Mouse (Mus musculus): ENCODE measurements around the gene Cdk14. TPM values are rescaled to one million over a fixed set of nuclear protein-coding genes. Genes with fewer than 3 reads are reported as not detected.
"Not testable (repeated sequence)": the region's sequence is repeated elsewhere in the genome, so short reads cannot be mapped to it uniquely, and the experiment has no call there.

Cdk14 gene
- polyA plus RNA-seq, 1 experiment, result 3.1 TPM

GRCm38 (mm10) chr5:5245182-5245581 lies 174.9 kb downstream of the Cdk14 start:
- H3K27ac ChIP-seq (ENCODE audit: control insufficient read depth, insufficient read depth, low read depth, low read length), result no peak overlapping the region
- TF ChIP-seq POLR2A (IDR thresholded peaks at IDR 0.05; ENCODE audit: control insufficient read depth, low read depth, low read length) (no peak), CTCF (IDR thresholded peaks at IDR 0.05; ENCODE audit: control insufficient read depth, insufficient read depth, insufficient replicate concordance, low read depth, low read length) (no peak)
- no peak overlapping the region for H3K4me3 ChIP-seq (ENCODE audit: control insufficient read depth, low read depth, low read length)
- H3K27me3 ChIP-seq (ENCODE audit: control insufficient read depth, insufficient read depth, low read length), result no peaks in the 10 kb centered on the region
- H3K36me3 ChIP-seq (ENCODE audit: control insufficient read depth, insufficient read depth, low read length), result no peaks in the 10 kb centered on the region
- H3K4me1 ChIP-seq (ENCODE audit: control insufficient read depth, insufficient read depth, low read length), result no peaks in the 10 kb centered on the region

GRCm38 (mm10) chr5:5243648-5244047 lies 176.5 kb downstream of the Cdk14 start:
- Histone ChIP-seq H3K36me3 (ENCODE audit: control insufficient read depth, insufficient read depth, low read length) (no peaks in the 10 kb centered on the region), H3K4me1 (ENCODE audit: control insufficient read depth, insufficient read depth, low read length) (no peaks in the 10 kb centered on the region), H3K27ac (ENCODE audit: control insufficient read depth, insufficient read depth, low read depth, low read length) (no peak overlapping the region), H3K27me3 (ENCODE audit: control insufficient read depth, insufficient read depth, low read length) (no peaks in the 10 kb centered on the region), H3K4me3 (ENCODE audit: control insufficient read depth, low read depth, low read length) (peak overlapping the region; percentile 7; the same call in 1 of the 2 replicates)
- TF ChIP-seq POLR2A (IDR thresholded peaks at IDR 0.05; ENCODE audit: control insufficient read depth, low read depth, low read length), result no peak
- no peak for TF ChIP-seq CTCF (IDR thresholded peaks at IDR 0.05; ENCODE audit: control insufficient read depth, insufficient read depth, insufficient replicate concordance, low read depth, low read length)

GRCm38 (mm10) chr5:5242704-5243103 lies 177.4 kb downstream of the Cdk14 start:
- Histone ChIP-seq H3K27me3 (ENCODE audit: control insufficient read depth, insufficient read depth, low read length) (no peaks in the 10 kb centered on the region), H3K36me3 (ENCODE audit: control insufficient read depth, insufficient read depth, low read length) (no peaks in the 10 kb centered on the region), H3K27ac (ENCODE audit: control insufficient read depth, insufficient read depth, low read depth, low read length) (no peak overlapping the region), H3K4me3 (ENCODE audit: control insufficient read depth, low read depth, low read length) (no peak overlapping the region), H3K4me1 (ENCODE audit: control insufficient read depth, insufficient read depth, low read length) (no peaks in the 10 kb centered on the region)
- no peak for TF ChIP-seq CTCF (IDR thresholded peaks at IDR 0.05; ENCODE audit: control insufficient read depth, insufficient read depth, insufficient replicate concordance, low read depth, low read length)
- no peak for TF ChIP-seq POLR2A (IDR thresholded peaks at IDR 0.05; ENCODE audit: control insufficient read depth, low read depth, low read length)

- Histone ChIP-seq H3K4me3 (ENCODE audit: control insufficient read depth, low read depth, low read length) (no peak overlapping the region), H3K27ac (ENCODE audit: control insufficient read depth, insufficient read depth, low read depth, low read length) (no peak overlapping the region), H3K4me1 (ENCODE audit: control insufficient read depth, insufficient read depth, low read length) (no peaks in the 10 kb centered on the region), H3K36me3 (ENCODE audit: control insufficient read depth, insufficient read depth, low read length) (no peaks in the 10 kb centered on the region), H3K27me3 (ENCODE audit: control insufficient read depth, insufficient read depth, low read length) (no peaks in the 10 kb centered on the region)
- TF ChIP-seq POLR2A (IDR thresholded peaks at IDR 0.05; ENCODE audit: control insufficient read depth, low read depth, low read length) (no peak), CTCF (IDR thresholded peaks at IDR 0.05; ENCODE audit: control insufficient read depth, insufficient read depth, insufficient replicate concordance, low read depth, low read length) (no peak)
These were observed 179.0 kb downstream of the Cdk14 start for GRCm38 (mm10) chr5:5241088-5241487.

- Histone ChIP-seq H3K4me3 (ENCODE audit: control insufficient read depth, low read depth, low read length) (no peak overlapping the region), H3K36me3 (ENCODE audit: control insufficient read depth, insufficient read depth, low read length) (no peaks in the 10 kb centered on the region), H3K27me3 (ENCODE audit: control insufficient read depth, insufficient read depth, low read length) (no peaks in the 10 kb centered on the region), H3K4me1 (ENCODE audit: control insufficient read depth, insufficient read depth, low read length) (no peaks in the 10 kb centered on the region), H3K27ac (ENCODE audit: control insufficient read depth, insufficient read depth, low read depth, low read length) (no peak overlapping the region)
- TF ChIP-seq CTCF (IDR thresholded peaks at IDR 0.05; ENCODE audit: control insufficient read depth, insufficient read depth, insufficient replicate concordance, low read depth, low read length), result no peak
These were observed 180.0 kb downstream of the Cdk14 start for GRCm38 (mm10) chr5:5240121-5240520.

DNA sequence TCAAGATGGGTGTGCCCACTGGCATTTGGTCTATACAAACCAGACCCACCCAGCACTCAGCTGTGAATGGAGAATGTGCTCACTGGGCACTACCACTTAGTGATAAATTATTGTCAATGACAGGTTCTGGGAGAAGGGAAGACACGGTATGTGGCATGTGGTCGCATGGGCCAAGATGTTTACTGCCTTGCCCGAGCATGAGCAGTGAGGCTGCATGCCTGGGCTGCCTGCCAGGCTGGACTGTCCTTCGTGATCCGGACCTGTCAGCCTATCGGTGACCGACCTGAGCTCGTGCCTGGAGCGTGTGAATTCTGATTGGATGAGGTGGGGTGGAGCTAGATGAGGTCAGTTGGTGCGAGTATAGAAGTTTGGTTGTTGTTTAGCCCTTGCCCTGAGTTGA lies 185.2 kb downstream of the Cdk14 start:
- not testable (repeated sequence) for H3K27ac ChIP-seq (ENCODE audit: control insufficient read depth, insufficient read depth, low read depth, low read length); H3K36me3 ChIP-seq (ENCODE audit: control insufficient read depth, insufficient read depth, low read length); H3K4me3 ChIP-seq (ENCODE audit: control insufficient read depth, low read depth, low read length); H3K4me1 ChIP-seq (ENCODE audit: control insufficient read depth, insufficient read depth, low read length); H3K27me3 ChIP-seq (ENCODE audit: control insufficient read depth, insufficient read depth, low read length)

DNA sequence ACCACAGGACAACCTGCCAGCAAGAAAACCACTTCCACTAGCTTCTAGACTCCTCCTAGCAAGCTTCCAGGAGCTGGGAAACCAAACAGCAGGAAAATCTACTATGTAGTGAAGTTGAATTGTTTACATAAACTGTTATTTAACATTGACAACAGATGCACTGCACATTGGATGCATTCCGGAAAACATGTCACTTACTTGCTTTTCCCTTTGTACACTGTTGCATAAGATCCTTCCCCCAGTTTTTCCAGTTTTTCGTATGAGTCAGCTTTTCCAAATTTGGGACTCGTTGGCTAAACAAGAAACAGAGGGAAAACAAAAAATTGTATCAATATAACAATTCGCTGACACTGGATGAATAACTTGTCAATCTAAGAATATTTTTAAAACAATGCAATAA lies 193.1 kb downstream of the Cdk14 start:
- H3K27me3 ChIP-seq (ENCODE audit: control insufficient read depth, insufficient read depth, low read length), result no peaks in the 10 kb centered on the region
- H3K4me1 ChIP-seq (ENCODE audit: control insufficient read depth, insufficient read depth, low read length), result no peaks in the 10 kb centered on the region
- no peak overlapping the region for H3K4me3 ChIP-seq (ENCODE audit: control insufficient read depth, low read depth, low read length)
- TF ChIP-seq POLR2A (IDR thresholded peaks at IDR 0.05; ENCODE audit: control insufficient read depth, low read depth, low read length) (no peak), CTCF (IDR thresholded peaks at IDR 0.05; ENCODE audit: control insufficient read depth, insufficient read depth, insufficient replicate concordance, low read depth, low read length) (no peak)
- H3K36me3 ChIP-seq (ENCODE audit: control insufficient read depth, insufficient read depth, low read length), result no peaks in the 10 kb centered on the region
- no peak overlapping the region for H3K27ac ChIP-seq (ENCODE audit: control insufficient read depth, insufficient read depth, low read depth, low read length)

DNA sequence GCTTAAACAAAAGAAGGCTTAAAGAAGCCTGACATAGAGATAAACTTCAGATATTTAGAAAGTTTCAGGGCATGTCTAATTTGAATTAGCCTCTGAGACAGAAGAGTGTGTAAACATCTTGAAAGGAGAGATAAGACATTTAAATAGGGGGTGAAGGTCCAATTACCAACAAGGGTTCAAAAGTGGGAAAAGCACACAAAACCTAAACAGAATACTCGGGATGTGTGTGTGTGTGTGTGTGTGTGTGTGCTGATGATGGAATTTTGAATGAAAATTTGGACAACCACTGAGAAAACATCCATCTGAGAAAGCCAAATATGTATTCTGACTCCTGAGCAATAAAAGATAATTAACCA lies 208.4 kb downstream of the Cdk14 start:
- no peaks in the 10 kb centered on the region for H3K27me3 ChIP-seq (ENCODE audit: control insufficient read depth, insufficient read depth, low read length)
- no peaks in the 10 kb centered on the region for H3K4me1 ChIP-seq (ENCODE audit: control insufficient read depth, insufficient read depth, low read length)
- H3K27ac ChIP-seq (ENCODE audit: control insufficient read depth, insufficient read depth, low read depth, low read length), result no peak overlapping the region
- no peak overlapping the region for H3K4me3 ChIP-seq (ENCODE audit: control insufficient read depth, low read depth, low read length)
- TF ChIP-seq CTCF (IDR thresholded peaks at IDR 0.05; ENCODE audit: control insufficient read depth, insufficient read depth, insufficient replicate concordance, low read depth, low read length), result no peak
- TF ChIP-seq POLR2A (IDR thresholded peaks at IDR 0.05; ENCODE audit: control insufficient read depth, low read depth, low read length), result no peak
- no peaks in the 10 kb centered on the region for H3K36me3 ChIP-seq (ENCODE audit: control insufficient read depth, insufficient read depth, low read length)

Data from testis, adult 2 months (tissue).